Mouse (Mus musculus): ENCODE measurements around the gene Uhrf1bp1. TPM values are rescaled to one million over a fixed set of nuclear protein-coding genes. Genes with fewer than 3 reads are reported as not detected.

Gene Uhrf1bp1
- 13.0 and 16.7 TPM in 2 replicates for polyA plus RNA-seq (2012; rRNA removed)

DNA sequence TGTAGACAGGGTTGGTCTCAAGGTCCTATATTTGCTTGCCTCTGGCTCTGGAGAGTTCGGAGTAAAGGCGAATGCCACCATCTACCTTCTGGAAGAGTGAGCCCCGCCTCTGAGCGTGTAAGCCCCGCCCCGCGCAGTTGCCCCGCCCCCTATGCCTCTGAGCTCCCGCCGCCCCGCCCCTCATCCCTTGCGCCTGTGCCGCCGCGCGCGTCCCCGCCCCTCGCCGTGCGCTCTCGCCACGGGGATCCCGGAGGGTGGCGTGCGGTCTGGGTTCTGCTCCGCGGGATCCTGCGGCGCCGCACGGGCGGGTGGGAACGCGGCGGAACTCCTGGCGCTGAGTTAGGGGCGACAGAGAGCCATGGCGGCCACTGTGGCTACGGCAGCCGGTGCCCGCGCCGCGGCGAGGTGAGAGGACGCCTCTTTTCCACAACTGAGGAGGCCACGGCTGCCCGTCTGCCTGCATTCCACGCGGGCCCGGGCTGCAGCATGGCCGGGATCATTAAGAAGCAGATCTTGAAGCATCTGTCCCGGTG lies at the start of gene Uhrf1bp1:
TSS of gene Uhrf1bp1 (plus strand) at position 177 of the 533 bp plus-strand sequence.
- DNase-seq (ENCODE audit: low read depth): peak; percentile 88
- TF ChIP-seq CTCF (IDR thresholded peaks at IDR 0.05; ENCODE audit: borderline replicate concordance, extremely low read depth, insufficient read depth, insufficient read length) (no peak), POLR2A (IDR thresholded peaks at IDR 0.05; ENCODE audit: borderline replicate concordance, extremely low read depth, insufficient read depth, insufficient read length, poor library complexity, severe bottlenecking) (peak; percentile 79)

DNA sequence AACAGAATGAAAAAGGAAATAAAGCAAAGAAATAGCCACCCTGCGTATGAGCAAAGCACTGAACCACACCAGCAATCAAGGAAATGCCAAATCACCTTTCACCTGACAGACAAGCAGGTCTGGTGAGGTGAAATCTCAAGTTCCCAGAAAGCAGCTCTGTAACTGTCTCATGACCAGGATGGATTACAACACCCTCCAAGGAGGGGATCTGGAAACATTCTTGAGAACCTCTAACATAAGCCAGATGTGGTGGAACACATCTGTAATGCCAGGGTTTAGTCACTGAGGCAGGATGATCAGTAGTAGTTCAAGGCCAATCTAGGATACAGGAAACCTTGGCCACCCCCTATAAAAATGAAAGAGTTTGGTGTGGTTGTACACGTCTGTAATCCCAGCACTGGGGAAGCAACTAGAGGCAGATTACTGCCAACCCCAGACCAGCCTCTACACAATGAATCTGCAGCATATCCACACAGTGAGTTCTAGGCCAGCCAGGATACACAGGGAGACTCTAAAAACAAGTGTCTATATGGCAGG lies 48.6 kb upstream of the Uhrf1bp1 start:
- TF ChIP-seq CTCF (IDR thresholded peaks at IDR 0.05; ENCODE audit: borderline replicate concordance, extremely low read depth, insufficient read depth, insufficient read length) (no peak), POLR2A (IDR thresholded peaks at IDR 0.05; ENCODE audit: borderline replicate concordance, extremely low read depth, insufficient read depth, insufficient read length, poor library complexity, severe bottlenecking) (no peak)
- no peak for DNase-seq (ENCODE audit: low read depth)

DNA sequence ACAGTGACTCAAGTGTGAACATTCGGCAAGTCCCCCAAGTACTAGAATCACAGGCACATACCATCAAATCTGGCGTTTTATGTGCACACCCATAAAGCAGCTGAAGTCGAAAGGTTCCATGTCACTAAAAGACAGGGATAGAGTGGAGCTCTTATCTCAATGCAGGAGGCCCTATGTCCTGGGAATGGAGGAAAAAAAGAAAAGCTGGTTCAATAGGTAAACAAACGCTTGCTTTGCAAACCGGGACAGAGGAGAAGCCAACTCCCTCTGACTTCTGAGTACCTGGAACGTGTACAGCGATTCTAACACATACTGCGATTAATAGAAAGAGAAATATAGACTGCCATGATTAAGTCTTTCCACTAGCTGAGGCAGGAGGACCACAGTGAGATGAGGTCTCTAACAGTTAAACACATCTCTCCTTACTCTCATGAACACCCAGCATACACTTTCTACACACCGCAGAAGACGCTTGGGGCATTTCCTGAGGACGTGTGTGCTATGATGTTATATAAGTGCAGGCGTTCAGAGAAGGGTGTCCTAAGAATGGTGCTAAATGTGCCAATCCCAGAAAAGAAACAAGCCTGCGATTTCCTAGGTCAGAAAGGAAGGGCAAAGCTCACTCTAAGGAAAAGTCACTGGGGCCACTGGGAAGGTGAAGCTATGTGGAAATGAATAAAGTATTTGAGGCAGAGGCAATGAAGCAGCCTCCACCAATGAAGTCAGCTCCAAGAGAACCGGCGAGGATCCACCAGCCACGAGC lies 45.5 kb upstream of the Uhrf1bp1 start:
- no peak for TF ChIP-seq CTCF (IDR thresholded peaks at IDR 0.05; ENCODE audit: borderline replicate concordance, extremely low read depth, insufficient read depth, insufficient read length)
- no peak for TF ChIP-seq POLR2A (IDR thresholded peaks at IDR 0.05; ENCODE audit: borderline replicate concordance, extremely low read depth, insufficient read depth, insufficient read length, poor library complexity, severe bottlenecking)
- DNase-seq (ENCODE audit: low read depth): no peak

DNA sequence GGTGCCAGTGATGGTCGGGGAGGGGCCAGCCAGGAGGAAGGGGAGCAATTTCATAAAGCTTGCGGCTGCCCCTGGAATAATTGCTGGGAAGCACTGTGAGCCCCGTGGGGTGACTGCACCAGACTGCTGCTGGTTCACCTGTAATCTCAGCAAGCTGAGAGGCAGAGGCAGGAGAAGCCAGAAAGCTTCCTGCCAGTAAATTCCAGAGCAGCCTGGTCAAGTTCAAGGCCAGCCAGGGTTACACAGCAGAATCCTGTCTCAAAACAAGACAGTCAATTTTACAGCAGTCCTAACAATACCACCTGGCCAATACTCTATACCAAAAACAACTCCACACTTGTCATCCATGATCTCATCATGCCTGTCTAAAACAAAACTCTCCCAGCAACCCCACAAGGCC lies 44.3 kb upstream of the Uhrf1bp1 start:
- TF ChIP-seq POLR2A (IDR thresholded peaks at IDR 0.05; ENCODE audit: borderline replicate concordance, extremely low read depth, insufficient read depth, insufficient read length, poor library complexity, severe bottlenecking) (no peak), CTCF (IDR thresholded peaks at IDR 0.05; ENCODE audit: borderline replicate concordance, extremely low read depth, insufficient read depth, insufficient read length) (no peak)
- DNase-seq (ENCODE audit: low read depth): no peak

DNA sequence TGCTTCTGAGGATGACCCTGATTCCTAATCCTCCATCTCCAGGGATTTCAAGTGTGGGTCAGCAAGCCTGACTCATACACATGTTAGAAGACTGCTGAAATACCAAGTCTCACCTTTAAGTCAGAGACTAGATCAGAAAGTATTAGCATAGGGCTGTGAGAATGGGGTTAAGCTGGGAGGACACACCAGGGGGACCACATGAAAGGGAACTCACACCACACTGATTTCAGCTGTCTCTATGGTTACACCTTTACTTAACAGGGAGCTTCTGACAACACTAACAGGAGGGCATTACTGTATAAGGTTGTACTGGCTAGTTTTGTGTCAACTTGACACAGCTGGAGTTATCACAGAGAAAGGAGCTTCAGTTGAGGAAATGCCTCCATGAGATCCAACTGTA lies 41.6 kb upstream of the Uhrf1bp1 start:
- TF ChIP-seq CTCF (IDR thresholded peaks at IDR 0.05; ENCODE audit: borderline replicate concordance, extremely low read depth, insufficient read depth, insufficient read length) (no peak), POLR2A (IDR thresholded peaks at IDR 0.05; ENCODE audit: borderline replicate concordance, extremely low read depth, insufficient read depth, insufficient read length, poor library complexity, severe bottlenecking) (no peak)
- DNase-seq (ENCODE audit: low read depth): no peak

DNA sequence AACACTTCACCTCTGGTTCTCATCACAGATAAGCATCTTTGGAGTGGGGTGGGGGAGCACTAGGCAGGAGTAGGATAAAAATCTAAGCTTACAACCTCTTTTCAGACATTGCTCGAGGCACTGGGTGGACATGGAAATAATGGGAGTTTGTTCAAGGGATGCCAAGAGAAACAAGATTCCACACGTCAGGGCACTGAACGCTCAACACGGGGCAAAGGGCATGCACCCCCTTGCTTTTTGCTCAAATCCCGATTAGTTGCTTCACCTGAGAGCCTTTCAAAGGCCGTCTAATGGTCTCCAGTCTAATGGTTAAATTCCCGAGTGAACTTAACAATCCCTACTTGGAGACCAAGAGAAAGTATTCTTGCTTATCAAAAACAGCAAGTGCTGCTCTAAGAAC lies 37.2 kb upstream of the Uhrf1bp1 start:
- TF ChIP-seq POLR2A (IDR thresholded peaks at IDR 0.05; ENCODE audit: borderline replicate concordance, extremely low read depth, insufficient read depth, insufficient read length, poor library complexity, severe bottlenecking) (no peak), CTCF (IDR thresholded peaks at IDR 0.05; ENCODE audit: borderline replicate concordance, extremely low read depth, insufficient read depth, insufficient read length) (no peak)
- DNase-seq (ENCODE audit: low read depth): no peak

DNA sequence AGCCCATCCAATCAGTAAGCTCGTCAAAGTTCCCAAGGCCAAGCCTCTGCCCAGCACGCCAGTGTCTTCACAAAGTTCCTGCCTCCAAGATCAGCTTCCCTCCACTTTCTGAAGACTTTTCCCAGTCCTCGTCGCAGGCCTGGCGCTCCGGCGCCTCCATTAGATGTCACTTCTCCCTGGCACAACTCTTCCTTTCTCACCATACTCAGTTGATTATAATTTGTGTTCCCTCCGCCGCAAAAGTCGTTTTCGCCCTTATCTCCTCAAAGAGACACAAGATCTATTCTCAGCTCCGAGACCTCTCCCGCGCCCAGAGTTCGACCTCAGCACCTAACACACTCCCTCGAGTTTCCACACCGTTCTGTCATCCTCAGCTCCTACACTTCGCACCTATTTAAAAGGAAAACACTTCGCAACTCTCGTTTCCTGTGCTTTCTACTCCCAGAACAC lies 36.7 kb upstream of the Uhrf1bp1 start:
- peak; percentile 27 for DNase-seq (ENCODE audit: low read depth)
- TF ChIP-seq POLR2A (IDR thresholded peaks at IDR 0.05; ENCODE audit: borderline replicate concordance, extremely low read depth, insufficient read depth, insufficient read length, poor library complexity, severe bottlenecking) (no peak), CTCF (IDR thresholded peaks at IDR 0.05; ENCODE audit: borderline replicate concordance, extremely low read depth, insufficient read depth, insufficient read length) (no peak)

DNA sequence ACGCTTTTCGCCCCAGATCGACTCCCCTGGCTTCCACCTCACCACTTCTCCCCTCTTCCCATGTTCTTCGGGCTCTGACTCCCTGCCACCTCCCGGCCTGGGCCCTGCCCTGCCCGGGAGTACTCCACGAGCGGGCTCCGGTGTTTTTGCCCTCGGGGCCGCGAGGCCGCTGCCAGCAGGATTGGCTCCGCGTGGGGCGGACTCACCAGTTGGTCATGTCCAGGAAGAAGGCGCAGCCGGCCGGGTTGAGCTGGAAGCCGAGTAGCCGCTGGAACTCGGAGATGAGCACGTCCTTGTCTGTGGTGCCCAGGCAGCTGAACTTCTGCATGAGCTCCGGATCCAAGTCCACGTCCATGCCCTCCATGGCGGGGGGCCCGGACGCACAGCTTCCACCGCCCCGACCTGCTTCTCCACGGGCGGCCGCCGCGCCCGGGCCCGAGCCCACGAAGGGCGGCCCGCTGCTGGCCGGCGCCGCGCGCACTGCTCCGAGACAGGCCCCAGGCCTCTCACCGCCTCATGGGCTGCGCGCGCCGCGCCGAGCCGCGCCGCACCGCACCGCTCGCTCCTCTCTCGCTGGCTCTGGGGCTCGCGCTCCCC lies 36.2 kb upstream of the Uhrf1bp1 start:
- no peak for DNase-seq (ENCODE audit: low read depth)
- TF ChIP-seq POLR2A (IDR thresholded peaks at IDR 0.05; ENCODE audit: borderline replicate concordance, extremely low read depth, insufficient read depth, insufficient read length, poor library complexity, severe bottlenecking): no peak
- TF ChIP-seq CTCF (IDR thresholded peaks at IDR 0.05; ENCODE audit: borderline replicate concordance, extremely low read depth, insufficient read depth, insufficient read length): no peak

DNA sequence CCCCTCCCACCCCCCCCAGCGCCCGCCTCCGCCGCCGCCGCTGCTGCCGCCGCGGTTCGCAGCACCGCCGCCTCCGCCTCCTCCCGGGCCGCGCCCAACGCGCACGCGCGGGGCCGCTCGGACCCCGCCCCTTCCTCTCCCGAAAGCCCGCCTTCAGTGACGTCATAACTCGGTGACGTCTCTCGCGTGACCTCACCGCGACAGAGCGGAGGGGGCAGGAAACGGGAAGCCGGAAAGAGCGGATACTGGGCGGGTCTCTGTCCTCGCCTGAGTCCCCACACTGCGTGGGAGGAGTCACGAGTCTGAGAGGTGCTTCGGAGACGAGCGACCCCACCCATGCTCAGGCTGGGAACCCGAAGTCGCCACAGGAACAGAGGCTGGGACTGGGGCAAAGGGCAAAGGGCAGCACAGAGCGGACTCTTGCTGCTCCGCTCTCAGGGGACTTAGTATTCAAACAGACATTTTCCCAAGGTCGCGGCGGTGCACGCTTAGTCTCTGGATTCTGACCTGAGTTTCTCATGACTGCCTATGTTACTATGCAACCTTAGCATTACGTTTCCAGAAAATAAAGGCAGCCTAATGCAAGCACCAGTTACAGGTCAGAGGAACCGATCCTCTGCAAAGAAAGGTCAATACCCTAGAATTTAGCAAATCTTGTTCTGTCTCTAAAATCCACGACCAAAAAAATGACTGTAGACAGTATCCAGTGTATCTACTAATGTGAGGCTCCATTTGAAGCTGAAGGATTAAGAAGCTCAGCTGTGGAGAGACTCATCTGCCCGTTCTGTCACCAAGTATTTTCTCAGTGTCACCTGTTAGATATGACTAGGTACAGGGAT lies 35.5 kb upstream of the Uhrf1bp1 start, which contains the start of gene D17Wsu92e:
TSS of gene D17Wsu92e (minus strand) at position 81 of the 839 bp plus-strand sequence.
- peak; percentile 99 for DNase-seq (ENCODE audit: low read depth)
- TF ChIP-seq CTCF (IDR thresholded peaks at IDR 0.05; ENCODE audit: borderline replicate concordance, extremely low read depth, insufficient read depth, insufficient read length): no peak
- TF ChIP-seq POLR2A (IDR thresholded peaks at IDR 0.05; ENCODE audit: borderline replicate concordance, extremely low read depth, insufficient read depth, insufficient read length, poor library complexity, severe bottlenecking): peak; percentile 56; the same call in 1 of the 2 replicates

DNA sequence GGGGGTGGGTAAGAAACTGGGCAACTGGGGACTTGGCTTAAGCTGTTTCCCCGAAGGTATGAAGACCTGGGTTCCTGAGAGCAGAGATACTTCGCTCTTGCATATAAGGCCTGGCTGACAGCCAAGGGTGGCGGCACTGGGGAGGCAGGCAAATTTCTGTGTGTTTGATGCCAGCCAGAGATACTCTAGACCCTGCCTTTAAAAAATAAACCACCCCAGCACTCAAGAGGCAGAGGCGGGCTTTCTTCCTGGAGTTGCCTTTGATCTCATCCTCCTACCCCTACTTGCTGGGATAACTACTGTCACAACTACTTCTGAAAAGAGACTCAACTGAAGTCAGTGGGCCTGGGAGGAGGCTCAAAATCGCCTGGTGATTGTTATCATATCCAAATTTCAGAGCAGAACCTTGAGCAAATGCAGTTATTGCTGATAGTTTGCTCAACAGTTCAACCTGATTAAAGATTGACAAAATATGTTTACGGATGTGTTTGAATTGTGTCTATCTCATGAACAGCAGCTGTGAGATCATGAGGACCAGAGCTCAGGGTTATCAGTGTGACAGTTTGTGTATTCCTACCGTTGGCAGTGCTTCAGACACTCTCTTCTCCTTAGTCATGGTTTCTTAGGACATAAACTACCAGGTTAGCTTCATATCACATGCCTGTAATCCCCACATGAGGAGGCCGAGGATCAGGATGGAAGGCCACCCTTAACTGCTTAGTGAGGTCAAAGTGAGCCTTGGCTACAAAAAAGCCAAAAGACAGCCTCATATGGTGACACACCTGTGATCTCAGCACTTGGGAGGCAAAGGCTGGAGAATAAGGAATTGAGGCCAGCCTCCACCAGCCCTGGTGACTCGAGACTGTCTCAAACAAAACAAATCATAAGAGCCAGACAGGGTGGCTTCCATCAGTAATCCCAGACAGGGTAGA lies 34.6 kb upstream of the Uhrf1bp1 start:
- no peak for DNase-seq (ENCODE audit: low read depth)
- TF ChIP-seq CTCF (IDR thresholded peaks at IDR 0.05; ENCODE audit: borderline replicate concordance, extremely low read depth, insufficient read depth, insufficient read length): no peak
- no peak for TF ChIP-seq POLR2A (IDR thresholded peaks at IDR 0.05; ENCODE audit: borderline replicate concordance, extremely low read depth, insufficient read depth, insufficient read length, poor library complexity, severe bottlenecking)

Measured in brain, embryonic 14.5 days (tissue).